Mouse (Mus musculus) MEL (cell line): ENCODE results near the gene Cntn3. TPM values are rescaled to one million over a fixed set of nuclear protein-coding genes. Genes with fewer than 3 reads are reported as not detected.

Source experiments
- DNase-seq: peaks from one replicate; pipeline ENCODE4 v3.0.0; 2011; ENCODE audit warnings: low read depth, low spot score
- H3K27ac ChIP-seq: 2 replicates; pipeline ENCODE4 v1.5.1; 2012; ENCODE audit warnings: low read depth, mild to moderate bottlenecking, control low read depth, low read length, moderate library complexity; ENCODE audit not compliant: control insufficient read depth
- H3K27me3 ChIP-seq, 2 experiments: fragments of 150-350 bp in 1 of 2; sonication (generic) in 1 of 2; 2 replicates each; pipeline ENCODE4 v1.6.1; 2012; ENCODE audit warnings: low read length in 2 of 2, mild to moderate bottlenecking in 2 of 2, improper control_type of control experiment in 1 of 2, moderate library complexity in 1 of 2; ENCODE audit not compliant: insufficient read depth in 2 of 2, control insufficient read depth in 1 of 2
- H3K36me3 ChIP-seq, 2 experiments: 2 replicates each; pipeline ENCODE4 v1.6.1; 2012 to 2014; ENCODE audit warnings: low read length in 2 of 2, improper control_type of control experiment in 1 of 2, inconsistent platforms in 1 of 2, mild to moderate bottlenecking in 1 of 2; ENCODE audit not compliant: insufficient read depth in 2 of 2, control insufficient read depth in 1 of 2
- H3K4me1 ChIP-seq, 2 experiments: fragments of 150-350 bp in 1 of 2; sonication (generic) in 1 of 2; 2 replicates each; pipeline ENCODE4 v1.6.1; 2012; ENCODE audit warnings: low read length in 2 of 2, improper control_type of control experiment in 1 of 2, mild to moderate bottlenecking in 1 of 2; ENCODE audit not compliant: insufficient read depth in 2 of 2, control insufficient read depth in 1 of 2
- H3K4me3 ChIP-seq, 2 experiments: fragments of 150-350 bp in 1 of 2; sonication (generic) in 1 of 2; 2 replicates each; pipeline ENCODE4 v1.5.1; 2012; ENCODE audit warnings: low read depth in 2 of 2, low read length in 2 of 2, mild to moderate bottlenecking in 2 of 2, moderate library complexity in 2 of 2, control low read depth in 1 of 2, improper control_type of control experiment in 1 of 2; ENCODE audit not compliant: control insufficient read depth in 1 of 2, insufficient read depth in 1 of 2
- H3K79me2 ChIP-seq: 2 replicates; pipeline ENCODE4 v1.6.1; 2012; ENCODE audit warnings: mild to moderate bottlenecking, low read length, moderate library complexity; ENCODE audit not compliant: control insufficient read depth, poor library complexity, insufficient read depth
- H3K9ac ChIP-seq: 2 replicates; pipeline ENCODE4 v1.6.1; 2012; ENCODE audit warnings: low read depth, mild to moderate bottlenecking, control low read depth, low read length, moderate library complexity; ENCODE audit not compliant: control insufficient read depth, poor library complexity, severe bottlenecking
- H3K9me3 ChIP-seq: fragments of 150-350 bp; sonication (generic); replicated peaks from 2 replicates; pipeline ENCODE4 v1.6.1; 2012; ENCODE audit warnings: mild to moderate bottlenecking, low read length, improper control_type of control experiment, moderate library complexity; ENCODE audit not compliant: insufficient read depth
- E2F4 ChIP-seq: IDR thresholded peaks from 2 replicates; pipeline ENCODE4 v1.6.1; 2011; ENCODE audit warnings: low read depth, low read length, improper control_type of control experiment, borderline replicate concordance
- EP300 ChIP-seq, 2 experiments: IDR thresholded peaks; 2 replicates each; pipeline ENCODE4 v1.6.1; 2011; ENCODE audit warnings: improper control_type of control experiment in 2 of 2, low read length in 2 of 2, low read depth in 1 of 2, mild to moderate bottlenecking in 1 of 2
- ETS1 ChIP-seq: IDR thresholded peaks from 2 replicates; pipeline ENCODE4 v1.6.1; 2012; ENCODE audit warnings: low read depth, mild to moderate bottlenecking, inconsistent platforms, low read length, improper control_type of control experiment, moderate library complexity
- GATA1 ChIP-seq: IDR thresholded peaks from 2 replicates; pipeline ENCODE4 v1.6.1; 2011; ENCODE audit warnings: low read depth, low read length, improper control_type of control experiment
- JUND ChIP-seq: IDR thresholded peaks from 2 replicates; pipeline ENCODE4 v1.6.1; 2011; ENCODE audit warnings: low read depth, mild to moderate bottlenecking, improper control_type of control experiment, low read length
- MAFK ChIP-seq: IDR thresholded peaks from 2 replicates; pipeline ENCODE4 v1.6.1; 2011; ENCODE audit warnings: low read depth, mild to moderate bottlenecking, low read length, improper control_type of control experiment, borderline replicate concordance
- MAX ChIP-seq: IDR thresholded peaks from 2 replicates; pipeline ENCODE4 v1.6.1; 2011; ENCODE audit warnings: low read length, improper control_type of control experiment
- MAZ ChIP-seq: IDR thresholded peaks from 2 replicates; pipeline ENCODE4 v1.6.1; 2012; ENCODE audit warnings: low read depth, mild to moderate bottlenecking, inconsistent platforms, low read length, improper control_type of control experiment
- MEF2A ChIP-seq: IDR thresholded peaks from 2 replicates; pipeline ENCODE4 v1.6.1; 2014; ENCODE audit warnings: low read depth, mild to moderate bottlenecking, inconsistent platforms, low read length, improper control_type of control experiment; ENCODE audit not compliant: poor library complexity, insufficient replicate concordance, severe bottlenecking; ENCODE audit errors: extremely low read depth
- MXI1 ChIP-seq: IDR thresholded peaks from 2 replicates; pipeline ENCODE4 v1.6.1; 2011; ENCODE audit warnings: mild to moderate bottlenecking, low read depth, low read length, improper control_type of control experiment
- NRF1 ChIP-seq: IDR thresholded peaks from 2 replicates; pipeline ENCODE4 v1.6.1; 2014; ENCODE audit warnings: low read depth, mild to moderate bottlenecking, inconsistent platforms, low read length, improper control_type of control experiment, moderate library complexity; ENCODE audit not compliant: poor library complexity, insufficient read depth, severe bottlenecking
- POLR2AphosphoS2 ChIP-seq: IDR thresholded peaks from 2 replicates; pipeline ENCODE4 v1.6.1; 2011; ENCODE audit warnings: low read length, improper control_type of control experiment
- RAD21 ChIP-seq: IDR thresholded peaks from 2 replicates; pipeline ENCODE4 v1.6.1; 2011; ENCODE audit warnings: mild to moderate bottlenecking, low read depth, low read length, improper control_type of control experiment
- RCOR1 ChIP-seq: IDR thresholded peaks from 2 replicates; pipeline ENCODE4 v1.6.1; 2012; ENCODE audit warnings: low read depth, mild to moderate bottlenecking, inconsistent platforms, low read length, improper control_type of control experiment
- SIN3A ChIP-seq: IDR thresholded peaks from 2 replicates; pipeline ENCODE4 v1.6.1; 2012; ENCODE audit warnings: low read length, improper control_type of control experiment, inconsistent platforms
- SMC3 ChIP-seq: IDR thresholded peaks from 2 replicates; pipeline ENCODE4 v1.6.1; 2011; ENCODE audit warnings: low read depth, low read length, improper control_type of control experiment
- USF2 ChIP-seq, 2 experiments: IDR thresholded peaks; 2 replicates each; pipeline ENCODE4 v1.6.1; 2011 to 2012; ENCODE audit warnings: improper control_type of control experiment in 2 of 2, low read length in 2 of 2, borderline replicate concordance in 1 of 2, inconsistent platforms in 1 of 2, low read depth in 1 of 2, mild to moderate bottlenecking in 1 of 2; ENCODE audit not compliant: insufficient read depth in 1 of 2
- ZMIZ1 ChIP-seq: IDR thresholded peaks from 2 replicates; pipeline ENCODE4 v1.6.1; 2012; ENCODE audit warnings: low read depth, mild to moderate bottlenecking, inconsistent platforms, low read length, improper control_type of control experiment, moderate library complexity
- ZNF384 ChIP-seq: IDR thresholded peaks from 2 replicates; pipeline ENCODE4 v1.6.1; 2012; ENCODE audit warnings: low read depth, mild to moderate bottlenecking, inconsistent platforms, low read length, improper control_type of control experiment
- polyA plus RNA-seq, 2 experiments: library from polyadenylated mRNA; stranded (reverse) in 1 of 2; unstranded in 1 of 2; fragments of >175 nt in 1 of 2; fragments of >200 nt in 1 of 2; gene quantifications; 2 replicates each; pipeline versions ENCODE4 v1.2.1 to v1.2.4; 2012; ENCODE audit warnings: low replicate concordance in 2 of 2, low read depth in 1 of 2; ENCODE audit not compliant: insufficient read length in 2 of 2, insufficient read depth in 1 of 2, missing spikeins in 1 of 2
- total RNA-seq: library from RNA; depleted of rRNA; stranded (reverse); fragments of 300-350 nt; gene quantifications from 2 replicates; pipeline ENCODE4 v1.2.3, GENCODE M21; 2012

Gene Cntn3
- total and polyA plus RNA-seq, 3 experiments: 0.85 to 1.1 TPM; not detected in 1

DNA sequence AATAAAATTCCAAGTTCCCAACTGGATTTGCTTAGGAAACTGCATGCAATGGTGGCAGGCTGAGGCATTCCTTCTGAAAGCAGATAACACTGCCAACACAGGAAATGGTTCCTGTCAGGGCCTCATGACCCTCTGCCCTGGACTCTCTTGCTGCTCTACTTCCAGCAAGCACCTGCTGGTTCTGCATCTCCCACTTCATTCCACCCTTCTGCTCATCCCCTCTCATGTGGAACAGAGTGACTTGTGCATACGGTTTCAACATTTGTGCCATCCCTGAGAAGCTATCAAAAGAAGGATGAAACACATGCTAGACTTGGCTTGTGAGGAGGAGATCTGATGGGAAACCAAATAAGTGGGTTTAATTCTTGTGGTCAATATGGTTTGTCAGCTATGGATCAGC, 145.4 kb downstream of the Cntn3 start:
- Histone ChIP-seq H3K4me1 (no peaks in the 10 kb centered on the region), H3K27me3 (no peaks in the 10 kb centered on the region)
- no peak for DNase-seq

DNA sequence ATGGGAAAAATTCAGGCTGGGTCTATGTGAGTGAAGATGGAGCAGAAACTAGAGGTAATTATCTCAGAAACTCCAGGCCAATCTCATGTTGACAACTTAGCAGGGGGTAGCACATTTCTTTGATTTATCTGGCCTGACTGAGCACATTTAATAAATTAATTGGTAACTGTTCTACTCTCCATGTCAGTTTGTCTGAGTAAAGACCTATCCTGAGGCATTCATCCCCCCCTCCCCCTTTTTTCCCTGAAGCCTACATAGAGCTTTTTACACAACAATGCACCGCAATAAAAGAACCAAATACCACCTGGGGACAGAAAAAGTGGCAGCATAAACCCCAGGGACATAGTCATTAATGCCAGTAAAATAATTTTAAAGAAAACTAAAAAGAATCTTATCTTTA, 151.1 kb downstream of the Cntn3 start:
- H3K36me3 ChIP-seq: no peaks in the 10 kb centered on the region; a peak in 1 of 4 replicates
- no peak overlapping the region for H3K27ac ChIP-seq
- TF ChIP-seq MAFK: no peak
- TF ChIP-seq RAD21: no peak
- TF ChIP-seq MEF2A: no peak
- TF ChIP-seq USF2 (IDR thresholded peaks at IDR 0.05; ENCODE audit: borderline replicate concordance in 1 of 2, insufficient read depth in 1 of 2, low read depth in 1 of 2, low read length in 2 of 2): no peak
- no peaks in the 10 kb centered on the region for H3K79me2 ChIP-seq
- H3K4me1 ChIP-seq: no peaks in the 10 kb centered on the region
- no peaks in the 10 kb centered on the region for H3K27me3 ChIP-seq
- H3K9me3 ChIP-seq: no peaks in the 10 kb centered on the region
- no peak overlapping the region for H3K9ac ChIP-seq
- no peak for DNase-seq
- H3K4me3 ChIP-seq: no peak overlapping the region

More for the DNA sequence above, 145.4 kb downstream of the Cntn3 start:
- TF ChIP-seq POLR2AphosphoS2 (no peak), MXI1 (no peak), ZMIZ1 (no peak), SIN3A (no peak), SMC3 (no peak), MAX (no peak), USF2 (IDR thresholded peaks at IDR 0.05; ENCODE audit: borderline replicate concordance in 1 of 2, insufficient read depth in 1 of 2, low read depth in 1 of 2, low read length in 2 of 2) (no peak), MEF2A (no peak), NRF1 (no peak), EP300 (IDR thresholded peaks at IDR 0.05; ENCODE audit: low read depth in 1 of 2, low read length in 2 of 2) (no peak), E2F4 (no peak), ETS1 (no peak), JUND (no peak)
- Histone ChIP-seq H3K4me3 (no peak overlapping the region), H3K27ac (no peak overlapping the region), H3K9me3 (no peaks in the 10 kb centered on the region), H3K36me3 (no peaks in the 10 kb centered on the region), H3K79me2 (no peaks in the 10 kb centered on the region), H3K9ac (no peak overlapping the region)

DNA sequence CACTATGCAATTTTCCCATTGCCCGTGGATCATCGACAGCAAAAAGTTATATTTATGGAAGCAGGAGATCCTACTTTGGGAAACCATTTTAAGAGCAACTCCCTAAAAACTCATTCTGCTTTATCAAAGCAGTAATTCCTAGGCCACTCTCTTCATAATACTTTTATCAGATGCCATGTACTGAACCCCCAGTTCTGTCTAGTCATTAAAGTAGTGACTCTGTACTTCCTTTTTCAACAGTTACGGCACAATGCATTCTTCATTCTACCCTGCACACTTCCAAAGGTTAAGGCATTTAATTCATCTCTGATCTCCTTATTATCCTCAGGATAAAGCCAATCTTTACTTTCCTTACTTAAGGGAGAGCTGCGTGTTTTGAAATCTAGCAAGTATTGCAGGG, 184.3 kb downstream of the Cntn3 start:
- peak overlapping the region; percentile 31 for H3K9ac ChIP-seq
- H3K9me3 ChIP-seq: no peaks in the 10 kb centered on the region

More for the DNA sequence above, 184.3 kb downstream of the Cntn3 start:
- Histone ChIP-seq H3K27me3 (no peaks in the 10 kb centered on the region), H3K4me1 (peaks cover 3% of the 10 kb centered on the region in 2 experiments; a peak in 3 of 4 replicates), H3K36me3 (peaks cover 0 to 8% of the 10 kb centered on the region in 2 experiments; a peak in 2 of 4 replicates), H3K79me2 (no peaks in the 10 kb centered on the region), H3K4me3 (peak overlapping the region; percentile 9 to 41), H3K27ac (peak overlapping the region; percentile 77)
- DNase-seq: peak; percentile 79
- TF ChIP-seq GATA1: peak; percentile 77
- no peak for TF ChIP-seq MAZ
- TF ChIP-seq MXI1: peak; percentile 61
- TF ChIP-seq MAFK: 0 out of 2 replicates have a peak, but pooled peaks have one; percentile 27
- peak in 1 of 2 experiments; percentile 74; a peak in 3 of 4 replicates for TF ChIP-seq EP300 (IDR thresholded peaks at IDR 0.05; ENCODE audit: low read depth in 1 of 2, low read length in 2 of 2)
- TF ChIP-seq RCOR1: peak; percentile 62
- no peak for TF ChIP-seq ZNF384
- TF ChIP-seq, all 39 proteins: peak for 5
